Mouse (Mus musculus): ENCODE data around the gene Zmat3. TPM values are rescaled to one million over a fixed set of nuclear protein-coding genes. Genes with fewer than 3 reads are reported as not detected.

Zmat3 gene
- total RNA-seq (2023), result 1 to 10 TPM; 1.1 to 1.7 TPM

DNA sequence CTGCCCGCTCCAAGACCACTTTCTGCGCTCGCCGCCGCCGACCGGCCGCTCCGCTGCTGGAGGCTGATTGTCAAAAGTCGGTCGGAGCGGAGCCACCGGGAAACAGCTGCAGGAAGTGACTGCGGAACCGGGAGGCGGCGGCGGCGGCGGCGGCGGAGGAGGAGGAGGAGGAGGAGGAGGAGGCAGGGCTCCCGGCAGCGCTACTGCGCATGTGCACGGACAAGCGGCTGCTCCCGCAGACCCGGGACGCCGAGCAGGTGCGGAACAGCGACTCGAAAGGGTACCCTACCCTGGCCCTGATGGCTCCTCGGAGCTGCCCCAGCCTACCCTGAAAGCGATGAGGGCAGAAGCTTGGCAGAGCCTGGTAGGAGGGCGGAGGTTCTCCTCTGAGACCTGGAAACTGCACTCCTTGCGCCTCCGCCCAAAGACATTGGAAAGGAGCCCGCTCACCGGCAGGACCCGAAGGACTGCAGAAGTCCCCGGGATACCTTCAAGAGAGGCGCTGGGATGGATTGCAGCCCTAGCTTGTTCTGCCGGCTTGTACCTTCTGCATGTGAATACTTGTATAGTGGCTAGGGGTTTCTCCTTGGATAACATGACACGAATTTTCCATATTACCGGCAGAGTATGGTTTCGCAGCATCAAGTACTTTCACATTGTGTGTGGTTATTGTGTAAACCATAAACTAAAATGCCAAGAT lies at the start of gene Zmat3:
Gene Zmat3 (minus strand): TSS at position 469 of the 700 bp plus-strand sequence.

DNA sequence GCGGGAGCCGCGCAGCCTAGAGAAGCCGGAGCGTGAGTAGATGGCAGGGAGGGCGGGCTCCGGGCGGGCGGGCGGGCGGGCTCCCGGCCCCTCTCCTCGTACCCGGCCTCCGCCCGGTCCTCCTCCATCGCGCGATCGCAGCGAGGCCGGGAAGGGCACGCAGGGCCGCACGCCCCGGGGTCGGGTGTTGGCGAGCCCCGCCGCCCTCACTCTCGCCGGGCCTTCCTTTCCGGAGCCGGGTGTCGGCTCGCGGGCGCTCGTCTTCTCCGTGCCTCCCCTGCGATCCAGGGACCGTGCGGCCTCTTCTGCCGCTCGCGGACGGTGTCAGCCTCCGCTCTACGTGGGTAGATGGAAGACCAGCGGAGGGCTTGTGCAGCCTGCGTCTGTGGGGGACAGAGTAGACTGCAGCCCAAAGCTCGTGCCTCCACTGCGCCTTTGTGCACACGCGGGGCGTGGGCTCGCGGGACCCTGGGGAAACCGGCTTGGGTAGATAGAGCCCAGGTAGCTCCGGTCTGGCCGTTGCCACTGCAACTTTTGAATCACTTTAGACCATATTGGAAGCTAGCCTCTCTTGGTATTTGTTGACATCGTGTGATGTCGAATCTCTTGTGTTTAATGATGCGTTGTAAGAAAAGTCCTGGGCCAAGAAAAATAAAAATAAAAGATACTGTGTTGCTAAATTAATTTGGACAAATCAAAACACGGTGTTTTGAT lies 31.8 kb upstream of the Zmat3 start, which contains the start of gene Pik3ca:
Gene Pik3ca (plus strand): TSS at position 211 of the 714 bp plus-strand sequence.

Other genes starting within 250 kb of the Zmat3 start
- 10 to 100 TPM; 29.6 to 35.8 TPM for gene Pik3ca, start 31.7 kb upstream of the Zmat3 start, total RNA-seq (2023)
- not detected for gene Kcnmb3, start 126.2 kb upstream of the Zmat3 start, total RNA-seq (2023)
- 10 to 100 TPM; 13.5 to 19.1 TPM for gene Zfp639, start 144.2 kb upstream of the Zmat3 start, total RNA-seq (2023)
- gene Mfn1, start 163.5 kb upstream of the Zmat3 start, total RNA-seq (2023), result 10 to 100 TPM; 19.0 to 22.3 TPM

Measured in neutrophil, adult 83 days (primary cell).